Mouse (Mus musculus): ENCODE measurements at regions not wholly inside any gene's neighbourhood (a gene's known extent, or its start where the extent isn't known, plus 50 kb on each side); places are given as distances from the start of the nearest gene placed in this dataset.
"Not testable (repeated sequence)": the region's sequence is repeated elsewhere in the genome, so short reads cannot be mapped to it uniquely, and the experiment has no call there.

DNA sequence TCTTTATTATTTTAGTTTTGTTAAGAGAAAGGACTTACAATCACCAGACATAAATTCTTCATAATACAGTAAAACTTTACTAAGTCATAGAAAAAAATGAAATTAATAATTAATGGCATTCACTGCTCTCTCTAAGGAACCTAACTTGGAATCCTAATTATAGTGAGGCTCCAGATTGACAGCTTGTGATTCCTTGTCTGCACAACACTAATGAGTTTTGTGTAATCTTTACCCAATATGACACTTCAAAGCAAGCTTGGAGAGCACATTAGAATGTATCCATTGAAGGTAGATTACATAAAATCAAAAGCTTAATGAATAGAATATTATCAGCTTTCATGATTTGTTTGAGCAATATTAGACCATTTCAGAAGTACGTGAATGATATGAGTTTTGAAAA, 1914.7 kb downstream of the Efna5 start:
- ATAC-seq (ENCODE audit: low read depth) (no peak), DNase-seq (ENCODE audit: low spot score) (no peak)
- H3K9ac ChIP-seq (ENCODE audit: low read depth, low read length) = no peak overlapping the region
- no peaks in the 10 kb centered on the region for H3K9me3 ChIP-seq (ENCODE audit: control insufficient read depth, low read length)
- 78% methylated on average over 1 of the region's 1 CpGs for WGBS
- H3K36me3 ChIP-seq (ENCODE audit: control insufficient read depth, insufficient read depth, low read length) = no peaks in the 10 kb centered on the region
- H3K4me3 ChIP-seq (ENCODE audit: low read depth, low read length) = no peak overlapping the region
- no peak overlapping the region for H3K4me2 ChIP-seq (ENCODE audit: low read depth, low read length)
- no peak overlapping the region for H3K27ac ChIP-seq (replicated peaks; ENCODE audit: low read depth, low read length)
- no peaks in the 10 kb centered on the region for H3K27me3 ChIP-seq (replicated peaks; ENCODE audit: control insufficient read depth, insufficient read depth, low read length)
- H3K4me1 ChIP-seq (ENCODE audit: control insufficient read depth, insufficient read depth, low read length) = no peaks in the 10 kb centered on the region

GRCm38 (mm10) chr17:60965660-60966059, 1915.5 kb downstream of the Efna5 start:
- H3K9me3 ChIP-seq (ENCODE audit: control insufficient read depth, low read length) = no peaks in the 10 kb centered on the region
- DNase-seq (ENCODE audit: low spot score) = no peak
- WGBS = 42% methylated on average over 2 of the region's 2 CpGs
- H3K4me1 ChIP-seq (ENCODE audit: control insufficient read depth, insufficient read depth, low read length) = no peaks in the 10 kb centered on the region
- ATAC-seq (ENCODE audit: low read depth) = no peak
- H3K27ac ChIP-seq (replicated peaks; ENCODE audit: low read depth, low read length) = no peak overlapping the region
- H3K27me3 ChIP-seq (replicated peaks; ENCODE audit: control insufficient read depth, insufficient read depth, low read length) = no peaks in the 10 kb centered on the region
- no peaks in the 10 kb centered on the region for H3K36me3 ChIP-seq (ENCODE audit: control insufficient read depth, insufficient read depth, low read length)
- H3K4me2 ChIP-seq (ENCODE audit: low read depth, low read length) = no peak overlapping the region
- no peak overlapping the region for H3K9ac ChIP-seq (ENCODE audit: low read depth, low read length)
- H3K4me3 ChIP-seq (ENCODE audit: low read depth, low read length) = no peak overlapping the region

GRCm38 (mm10) chr17:60951464-60951863, 1929.7 kb downstream of the Efna5 start:
- H3K9ac ChIP-seq (ENCODE audit: low read depth, low read length) = no peak overlapping the region
- no peaks in the 10 kb centered on the region for H3K27me3 ChIP-seq (replicated peaks; ENCODE audit: control insufficient read depth, insufficient read depth, low read length)
- H3K9me3 ChIP-seq (ENCODE audit: control insufficient read depth, low read length) = no peaks in the 10 kb centered on the region
- H3K36me3 ChIP-seq (ENCODE audit: control insufficient read depth, insufficient read depth, low read length) = no peaks in the 10 kb centered on the region
- H3K27ac ChIP-seq (replicated peaks; ENCODE audit: low read depth, low read length) = no peak overlapping the region
- no peaks in the 10 kb centered on the region for H3K4me1 ChIP-seq (ENCODE audit: control insufficient read depth, insufficient read depth, low read length)
- DNase-seq (ENCODE audit: low spot score) (peak; percentile 26), ATAC-seq (ENCODE audit: low read depth) (no peak)
- 17% methylated on average over 1 of the region's 1 CpGs for WGBS
- no peak overlapping the region for H3K4me2 ChIP-seq (ENCODE audit: low read depth, low read length)
- no peak overlapping the region for H3K4me3 ChIP-seq (ENCODE audit: low read depth, low read length)

DNA sequence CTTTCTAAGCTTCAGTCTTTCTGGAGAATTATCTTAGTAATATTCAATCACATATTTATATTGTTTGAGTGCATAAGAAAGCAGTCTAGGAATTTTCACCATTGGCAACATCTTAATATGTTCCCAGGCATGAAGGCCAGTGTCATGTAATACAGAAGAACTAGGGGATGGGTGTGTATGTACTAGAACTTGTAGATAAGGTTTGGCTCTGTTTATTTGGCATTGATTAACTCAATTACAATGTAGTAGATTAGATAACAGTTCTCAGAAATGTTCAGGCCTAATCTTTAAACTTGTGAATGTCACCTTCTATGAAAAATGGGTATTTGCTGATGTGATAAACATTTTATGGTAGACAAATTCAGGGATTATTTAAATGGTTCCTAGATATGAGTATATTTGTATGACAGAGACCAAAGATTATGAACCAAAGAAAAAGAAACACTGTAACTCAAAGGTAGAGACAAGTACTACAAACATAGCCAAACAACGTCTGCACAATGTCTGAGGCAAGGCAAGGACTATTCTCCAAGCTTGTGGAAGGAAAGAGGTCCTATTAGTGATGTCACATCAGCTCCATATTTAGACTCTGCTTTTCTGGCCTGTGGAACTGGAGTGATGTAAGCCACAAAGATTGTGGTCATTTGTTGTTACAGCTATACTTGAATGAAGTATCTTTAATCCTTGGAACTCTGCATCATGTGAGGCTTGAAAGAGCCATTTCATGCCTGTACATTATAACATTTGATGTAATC, 1924.8 kb upstream of the Nudt12 start:
- Histone ChIP-seq H3K4me3 (ENCODE audit: low read depth, low read length) (no peak overlapping the region), H3K27me3 (replicated peaks; ENCODE audit: control insufficient read depth, insufficient read depth, low read length) (no peaks in the 10 kb centered on the region), H3K4me2 (ENCODE audit: low read depth, low read length) (no peak overlapping the region), H3K27ac (replicated peaks; ENCODE audit: low read depth, low read length) (no peak overlapping the region), H3K9ac (ENCODE audit: low read depth, low read length) (no peak overlapping the region), H3K36me3 (ENCODE audit: control insufficient read depth, insufficient read depth, low read length) (no peaks in the 10 kb centered on the region), H3K9me3 (ENCODE audit: control insufficient read depth, low read length) (no peaks in the 10 kb centered on the region), H3K4me1 (ENCODE audit: control insufficient read depth, insufficient read depth, low read length) (no peaks in the 10 kb centered on the region)
- WGBS = 68% methylated on average over 1 of the region's 1 CpGs
- no peak for ATAC-seq (ENCODE audit: low read depth)
- no peak for DNase-seq (ENCODE audit: low spot score)

GRCm38 (mm10) chr17:60934223-60934622, 1921.1 kb upstream of the Nudt12 start:
- no peak overlapping the region for H3K27ac ChIP-seq (replicated peaks; ENCODE audit: low read depth, low read length)
- H3K4me3 ChIP-seq (ENCODE audit: low read depth, low read length) = no peak overlapping the region
- no peaks in the 10 kb centered on the region for H3K4me1 ChIP-seq (ENCODE audit: control insufficient read depth, insufficient read depth, low read length)
- H3K9me3 ChIP-seq (ENCODE audit: control insufficient read depth, low read length) = no peaks in the 10 kb centered on the region
- no peaks in the 10 kb centered on the region for H3K27me3 ChIP-seq (replicated peaks; ENCODE audit: control insufficient read depth, insufficient read depth, low read length)
- H3K36me3 ChIP-seq (ENCODE audit: control insufficient read depth, insufficient read depth, low read length) = no peaks in the 10 kb centered on the region
- no peak overlapping the region for H3K9ac ChIP-seq (ENCODE audit: low read depth, low read length)
- DNase-seq (ENCODE audit: low spot score) (no peak), ATAC-seq (ENCODE audit: low read depth) (no peak)
- no peak overlapping the region for H3K4me2 ChIP-seq (ENCODE audit: low read depth, low read length)

GRCm38 (mm10) chr17:60925822-60926383, 1912.7 kb upstream of the Nudt12 start:
- H3K4me2 ChIP-seq (ENCODE audit: low read depth, low read length) = no peak overlapping the region
- no peak overlapping the region for H3K4me3 ChIP-seq (ENCODE audit: low read depth, low read length)
- WGBS = 65% methylated on average over 13 of the region's 13 CpGs
- no peak overlapping the region for H3K27ac ChIP-seq (replicated peaks; ENCODE audit: low read depth, low read length)
- H3K9ac ChIP-seq (ENCODE audit: low read depth, low read length) = no peak overlapping the region
- H3K9me3 ChIP-seq (ENCODE audit: control insufficient read depth, low read length) = no peaks in the 10 kb centered on the region
- no peaks in the 10 kb centered on the region for H3K36me3 ChIP-seq (ENCODE audit: control insufficient read depth, insufficient read depth, low read length)
- 0 out of 2 replicates have a peak, but pooled peaks cover 3% of the 10 kb centered on the region for H3K4me1 ChIP-seq (ENCODE audit: control insufficient read depth, insufficient read depth, low read length)
- no peaks in the 10 kb centered on the region for H3K27me3 ChIP-seq (replicated peaks; ENCODE audit: control insufficient read depth, insufficient read depth, low read length)
- ATAC-seq (ENCODE audit: low read depth) (no peak), DNase-seq (ENCODE audit: low spot score) (peak; percentile 39)

DNA sequence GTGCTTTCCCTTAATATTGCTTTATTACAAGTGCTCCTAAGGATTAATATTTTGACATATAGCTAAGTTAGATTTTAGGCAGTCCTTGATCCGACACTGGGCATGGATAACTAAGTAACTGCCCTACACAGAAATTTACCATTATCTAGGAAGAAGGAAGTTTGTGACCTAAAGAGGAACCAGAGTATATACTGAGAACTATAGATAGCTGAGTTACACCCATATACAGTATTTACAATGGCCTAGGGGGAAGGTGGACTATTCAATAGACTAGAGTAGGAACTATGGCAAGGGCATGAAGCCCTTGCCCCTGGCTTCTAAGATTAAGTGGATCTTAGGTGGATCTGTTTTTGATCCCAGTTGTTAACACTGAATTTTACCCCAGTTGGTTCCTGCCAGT, 1869.5 kb upstream of the Nudt12 start:
- not testable (repeated sequence) for H3K9me3 ChIP-seq (ENCODE audit: control insufficient read depth, low read length); H3K27me3 ChIP-seq (replicated peaks; ENCODE audit: control insufficient read depth, insufficient read depth, low read length); DNase-seq (ENCODE audit: low spot score); H3K27ac ChIP-seq (replicated peaks; ENCODE audit: low read depth, low read length); H3K9ac ChIP-seq (ENCODE audit: low read depth, low read length); H3K4me1 ChIP-seq (ENCODE audit: control insufficient read depth, insufficient read depth, low read length); ATAC-seq (ENCODE audit: low read depth); H3K4me2 ChIP-seq (ENCODE audit: low read depth, low read length); H3K36me3 ChIP-seq (ENCODE audit: control insufficient read depth, insufficient read depth, low read length); H3K4me3 ChIP-seq (ENCODE audit: low read depth, low read length)
- WGBS = 93% methylated on average over 1 of the region's 1 CpGs

GRCm38 (mm10) chr17:60857445-60857844, 1844.3 kb upstream of the Nudt12 start:
- Histone ChIP-seq H3K4me1 (ENCODE audit: control insufficient read depth, insufficient read depth, low read length) (no peaks in the 10 kb centered on the region), H3K4me3 (ENCODE audit: low read depth, low read length) (no peak overlapping the region), H3K9me3 (ENCODE audit: control insufficient read depth, low read length) (no peaks in the 10 kb centered on the region), H3K9ac (ENCODE audit: low read depth, low read length) (no peak overlapping the region), H3K36me3 (ENCODE audit: control insufficient read depth, insufficient read depth, low read length) (no peaks in the 10 kb centered on the region), H3K27me3 (replicated peaks; ENCODE audit: control insufficient read depth, insufficient read depth, low read length) (no peaks in the 10 kb centered on the region), H3K4me2 (ENCODE audit: low read depth, low read length) (no peak overlapping the region), H3K27ac (replicated peaks; ENCODE audit: low read depth, low read length) (no peak overlapping the region)
- DNase-seq (ENCODE audit: low spot score) = peak; percentile 51
- ATAC-seq (ENCODE audit: low read depth) = no peak
- WGBS = 57% methylated on average over 3 of the region's 3 CpGs

- Histone ChIP-seq H3K9ac (ENCODE audit: low read depth, low read length) (no peak overlapping the region), H3K4me3 (ENCODE audit: low read depth, low read length) (no peak overlapping the region)
Measured at GRCm38 (mm10) chr17:60854659-60855058, 1841.5 kb upstream of the Nudt12 start.

More at GRCm38 (mm10) chr17:60854659-60855058, 1841.5 kb upstream of the Nudt12 start:
- no peaks in the 10 kb centered on the region for H3K27me3 ChIP-seq (replicated peaks; ENCODE audit: control insufficient read depth, insufficient read depth, low read length)
- no peaks in the 10 kb centered on the region for H3K36me3 ChIP-seq (ENCODE audit: control insufficient read depth, insufficient read depth, low read length)
- ATAC-seq (ENCODE audit: low read depth) (no peak), DNase-seq (ENCODE audit: low spot score) (no peak)
- no peaks in the 10 kb centered on the region for H3K4me1 ChIP-seq (ENCODE audit: control insufficient read depth, insufficient read depth, low read length)
- no peak overlapping the region for H3K27ac ChIP-seq (replicated peaks; ENCODE audit: low read depth, low read length)
- H3K4me2 ChIP-seq (ENCODE audit: low read depth, low read length) = no peak overlapping the region
- 72% methylated on average over 3 of the region's 3 CpGs for WGBS
- no peaks in the 10 kb centered on the region for H3K9me3 ChIP-seq (ENCODE audit: control insufficient read depth, low read length)
